Mouse (Mus musculus) midbrain, embryonic 11.5 days (tissue): ENCODE results near the gene Dnajb3. TPM values are rescaled to one million over a fixed set of nuclear protein-coding genes. Genes with fewer than 3 reads are reported as not detected.

ENCODE experiments used
- ATAC-seq: fragments of 200-750 bp; cut with Nextera tagmentation; 2 replicates; pipeline ENCODE4 v1.8.0; 2017; ENCODE audit warnings: moderate TSS enrichment, moderate library complexity; ENCODE audit not compliant: low FRiP score
- DNase-seq: peaks from one replicate; pipeline ENCODE4 v3.0.0; 2015; ENCODE audit warnings: low spot score; ENCODE audit errors: missing footprints
- H3K27ac ChIP-seq: fragments of 300-500 bp; sonication (generic); 2 replicates; pipeline ENCODE4 v1.5.1; 2014; ENCODE audit warnings: low read depth, low read length
- H3K27me3 ChIP-seq: fragments of 300-500 bp; sonication (generic); 2 replicates; pipeline ENCODE4 v1.6.1; 2014; ENCODE audit warnings: mild to moderate bottlenecking, low read length, moderate library complexity, mixed read lengths; ENCODE audit not compliant: control insufficient read depth, insufficient read depth
- H3K36me3 ChIP-seq: fragments of 300-500 bp; sonication (generic); 2 replicates; pipeline ENCODE4 v1.6.1; 2014; ENCODE audit warnings: mild to moderate bottlenecking, low read length, moderate library complexity, mixed read lengths; ENCODE audit not compliant: control insufficient read depth, insufficient read depth
- H3K4me1 ChIP-seq: fragments of 300-500 bp; sonication (generic); 2 replicates; pipeline ENCODE4 v1.6.1; 2014; ENCODE audit warnings: low read length; ENCODE audit not compliant: control insufficient read depth, insufficient read depth
- H3K4me2 ChIP-seq: fragments of 300-500 bp; sonication (generic); 2 replicates; pipeline ENCODE4 v1.6.1; 2014; ENCODE audit warnings: mild to moderate bottlenecking, moderate library complexity
- H3K4me3 ChIP-seq: fragments of 300-500 bp; sonication (generic); 2 replicates; pipeline ENCODE4 v1.5.1; 2014; ENCODE audit warnings: low read depth, low read length
- H3K9ac ChIP-seq: fragments of 300-500 bp; sonication (generic); 2 replicates; pipeline ENCODE4 v1.6.1; 2014; ENCODE audit warnings: low read length
- H3K9me3 ChIP-seq: fragments of 300-500 bp; sonication (generic); 2 replicates; pipeline ENCODE4 v1.6.1; 2016; ENCODE audit warnings: low read length; ENCODE audit not compliant: control insufficient read depth
- WGBS: fragments of 180-500 bp; shearing (Covaris S2); extraction: QIAGEN DNeasy Blood & Tissue Kit; methylation state at CpG from one replicate; pipeline ENCODE4 v1.1.7; 2014; 5-methylcytosine and 5-hydroxymethylcytosine counted together
- polyA plus RNA-seq: library from polyadenylated mRNA; unstranded; fragments of >200 nt; fragmentation: Nextera tagmentation; extraction: Ambion mirVana; gene quantifications from 2 replicates; pipeline ENCODE4 v1.2.1, GENCODE M21; 2014

The Dnajb3 gene
- 13.4 and 15.4 TPM in 2 replicates for polyA plus RNA-seq

DNA sequence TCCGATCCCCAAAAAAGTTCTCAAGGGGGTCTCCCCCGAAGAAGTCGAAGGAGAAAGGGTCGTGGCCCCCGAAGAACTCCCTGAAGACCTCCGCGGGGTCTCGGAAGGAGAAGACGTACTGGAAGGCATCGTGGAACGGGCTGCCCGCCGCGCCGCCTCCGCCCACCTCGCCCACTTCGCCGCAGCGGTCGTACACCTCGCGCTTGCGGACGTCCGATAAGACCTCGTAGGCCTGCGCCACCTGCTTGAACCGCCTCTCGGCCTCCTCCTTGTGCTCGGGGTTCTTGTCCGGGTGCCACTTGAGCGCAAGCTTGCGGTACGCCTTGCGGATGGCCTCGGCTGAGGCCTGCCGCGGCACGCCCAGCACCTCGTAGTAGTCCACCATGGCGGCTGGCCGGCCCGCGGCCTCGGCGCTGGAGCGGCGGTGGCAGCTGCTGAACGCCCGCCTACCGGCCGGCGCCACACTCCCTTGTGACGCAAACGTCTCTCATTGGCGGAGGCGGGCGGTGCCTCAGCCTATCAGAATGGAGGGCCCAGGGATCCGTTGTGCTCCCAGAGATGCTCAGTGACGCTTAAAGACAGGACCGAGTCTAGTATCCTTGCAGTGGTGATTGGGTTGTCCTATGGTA, at the start of gene Dnajb3:
Dnajb3 (minus strand) TSS at position 489 of the 629 bp plus-strand sequence.
- WGBS, result 6% methylated on average over 62 of the region's 62 CpGs
- H3K27ac ChIP-seq, result no peak within 1 kb of the TSS

GRCm38 (mm10) chr1:88254793-88255465, 49.3 kb upstream of the Dnajb3 start:
- H3K4me2 ChIP-seq, result no peak overlapping the region
- WGBS, result 89% methylated on average over 12 of the region's 12 CpGs

More for the DNA sequence above, at the start of gene Dnajb3:
- DNase-seq (peak; percentile 98), ATAC-seq (peak; percentile 100)
- H3K9me3 ChIP-seq, result no peaks in the 10 kb centered on the region; the same call in 1 of the 2 replicates
- H3K27me3 ChIP-seq, result no peaks in the 10 kb centered on the region; the same call in 1 of the 2 replicates
- peak within 1 kb of the TSS; percentile 41 for H3K4me3 ChIP-seq
- peak within 1 kb of the TSS; percentile 71 for H3K9ac ChIP-seq
- no peaks in the 10 kb centered on the region for H3K4me1 ChIP-seq
- H3K4me2 ChIP-seq, result peak within 1 kb of the TSS; percentile 61
- H3K36me3 ChIP-seq, result no peaks in the 10 kb centered on the region

DNA sequence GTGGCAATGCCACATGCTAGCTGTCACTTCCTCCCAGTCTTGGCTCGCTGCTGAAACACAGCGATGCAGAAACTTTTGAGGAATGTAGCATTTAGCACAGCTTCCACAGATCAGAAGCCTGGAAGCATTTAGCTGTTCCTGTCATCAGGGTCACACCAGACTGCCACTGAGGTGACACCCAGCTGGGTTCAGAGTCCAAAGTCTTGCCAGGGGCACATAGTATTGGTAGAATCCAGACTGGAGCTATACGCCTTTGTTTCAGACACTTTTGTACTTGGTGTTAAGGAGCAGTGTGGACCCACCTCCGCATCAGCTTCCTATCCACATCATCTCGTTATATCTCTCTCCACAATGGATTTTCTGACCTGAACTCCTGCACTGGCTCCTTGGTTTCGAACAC, 48.0 kb upstream of the Dnajb3 start:
- Histone ChIP-seq H3K27ac (no peak overlapping the region), H3K27me3 (no peaks in the 10 kb centered on the region), H3K4me3 (no peak overlapping the region), H3K9ac (no peak overlapping the region), H3K9me3 (peaks cover 94% of the 10 kb centered on the region), H3K4me2 (no peak overlapping the region), H3K4me1 (no peaks in the 10 kb centered on the region), H3K36me3 (no peaks in the 10 kb centered on the region)
- ATAC-seq (no peak), DNase-seq (no peak)
- WGBS, result 72% methylated on average over 6 of the region's 6 CpGs

More at GRCm38 (mm10) chr1:88254793-88255465, 49.3 kb upstream of the Dnajb3 start:
- Histone ChIP-seq H3K27me3 (no peaks in the 10 kb centered on the region), H3K4me3 (no peak overlapping the region), H3K9ac (no peak overlapping the region), H3K36me3 (peaks cover under 1% of the 10 kb centered on the region; the same call in 1 of the 2 replicates), H3K4me1 (no peaks in the 10 kb centered on the region), H3K27ac (no peak overlapping the region), H3K9me3 (peaks cover 83% of the 10 kb centered on the region)
- no peak for ATAC-seq
- no peak for DNase-seq

DNA sequence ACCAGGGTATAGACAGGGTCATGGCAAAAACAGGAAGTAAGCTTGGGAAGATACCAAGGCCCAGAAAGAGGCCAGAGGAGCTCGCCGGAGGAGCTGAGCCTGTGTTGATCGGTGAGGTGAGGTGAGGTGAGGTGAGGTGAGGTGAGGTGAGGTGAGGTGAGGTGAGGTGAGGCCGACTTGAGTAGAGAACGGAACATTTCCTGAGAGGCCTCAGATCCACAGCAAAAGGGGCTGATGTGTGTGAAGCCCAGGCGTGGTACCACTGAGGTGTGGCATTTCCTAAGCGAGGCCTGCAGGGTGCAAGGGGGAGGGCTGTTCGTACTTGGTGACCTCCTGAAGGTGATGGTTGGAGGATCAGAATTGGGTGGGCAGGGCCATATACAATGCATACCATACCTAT, 47.5 kb upstream of the Dnajb3 start:
- Histone ChIP-seq H3K9me3 (peaks cover 95% of the 10 kb centered on the region), H3K36me3 (no peaks in the 10 kb centered on the region), H3K4me2 (no peak overlapping the region), H3K27me3 (no peaks in the 10 kb centered on the region), H3K27ac (no peak overlapping the region), H3K4me3 (no peak overlapping the region), H3K4me1 (no peaks in the 10 kb centered on the region), H3K9ac (no peak overlapping the region)
- DNase-seq, result no peak
- no peak for ATAC-seq
- 75% methylated on average over 8 of the region's 8 CpGs for WGBS

DNA sequence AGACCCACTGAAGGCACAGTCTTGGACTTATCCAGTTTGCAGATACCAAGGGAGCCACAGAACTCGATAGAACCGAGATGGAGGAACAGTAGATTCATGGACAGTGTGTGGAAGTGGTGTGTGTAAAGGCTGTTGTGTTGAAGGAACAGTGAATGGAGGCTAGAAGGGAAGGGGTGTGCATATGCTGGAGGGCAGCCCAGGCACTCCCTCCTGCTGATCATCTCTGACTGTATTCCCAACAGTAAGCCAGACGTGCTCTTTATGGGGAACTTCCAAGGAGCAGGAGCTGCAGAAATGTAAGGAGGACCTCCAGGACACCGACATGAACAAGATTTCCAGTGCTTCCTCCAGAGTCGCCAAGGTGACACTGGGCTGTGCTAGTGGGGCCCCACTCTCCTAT, 44.4 kb upstream of the Dnajb3 start:
- peaks cover 96% of the 10 kb centered on the region for H3K9me3 ChIP-seq
- no peak overlapping the region for H3K9ac ChIP-seq
- WGBS, result 77% methylated on average over 5 of the region's 5 CpGs
- no peaks in the 10 kb centered on the region for H3K4me1 ChIP-seq
- no peak overlapping the region for H3K4me3 ChIP-seq
- ATAC-seq (no peak), DNase-seq (no peak)
- H3K36me3 ChIP-seq, result no peaks in the 10 kb centered on the region
- no peak overlapping the region for H3K4me2 ChIP-seq
- no peak overlapping the region for H3K27ac ChIP-seq
- no peaks in the 10 kb centered on the region for H3K27me3 ChIP-seq

DNA sequence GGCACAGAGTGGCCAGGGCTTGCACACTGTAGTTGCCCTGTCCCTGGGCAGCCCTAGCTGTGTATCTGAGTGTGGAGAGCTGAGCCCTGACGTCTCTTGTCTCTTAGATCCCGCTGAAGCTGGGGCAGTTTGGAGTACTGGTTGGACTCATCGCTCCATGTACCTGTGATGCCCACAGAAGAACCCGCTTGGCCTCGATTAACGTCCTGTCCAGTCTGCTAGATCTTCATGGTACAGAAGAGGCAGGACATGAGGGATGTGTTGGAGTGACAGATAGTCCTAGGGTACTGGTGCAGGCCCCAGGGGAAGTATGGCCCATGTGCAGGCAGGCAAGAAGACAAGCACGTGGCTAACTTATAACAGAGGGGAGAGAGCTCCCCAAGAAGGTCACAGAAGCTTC, 44.0 kb upstream of the Dnajb3 start:
- no peak overlapping the region for H3K4me3 ChIP-seq
- H3K9me3 ChIP-seq, result peaks cover 96% of the 10 kb centered on the region
- no peaks in the 10 kb centered on the region for H3K27me3 ChIP-seq
- H3K27ac ChIP-seq, result no peak overlapping the region
- no peak for ATAC-seq
- H3K36me3 ChIP-seq, result no peaks in the 10 kb centered on the region
- 78% methylated on average over 7 of the region's 7 CpGs for WGBS
- no peak for DNase-seq
- H3K9ac ChIP-seq, result no peak overlapping the region
- no peak overlapping the region for H3K4me2 ChIP-seq
- H3K4me1 ChIP-seq, result no peaks in the 10 kb centered on the region

DNA sequence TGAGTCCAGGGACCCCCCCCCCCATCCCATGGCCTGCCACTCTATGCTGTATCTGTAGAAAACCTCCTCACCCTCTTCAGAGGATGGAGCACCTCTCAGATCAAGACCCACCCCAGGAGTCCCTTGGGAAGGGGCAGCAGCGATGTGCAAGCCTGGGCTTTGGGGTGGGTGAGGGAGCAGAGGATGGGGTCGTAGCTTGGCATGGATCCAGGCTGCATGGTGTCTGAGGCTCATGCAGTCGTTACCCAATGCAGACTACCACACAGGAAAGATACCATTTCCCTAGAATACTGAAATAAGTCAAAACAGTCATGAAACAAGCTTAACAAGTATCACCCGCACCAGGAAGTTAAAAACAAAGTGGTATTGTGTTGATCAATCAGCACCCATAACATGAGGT, 43.1 kb upstream of the Dnajb3 start:
- Histone ChIP-seq H3K4me1 (no peaks in the 10 kb centered on the region), H3K9me3 (peaks cover 96% of the 10 kb centered on the region), H3K27me3 (no peaks in the 10 kb centered on the region), H3K9ac (no peak overlapping the region), H3K4me3 (no peak overlapping the region), H3K36me3 (no peaks in the 10 kb centered on the region), H3K27ac (no peak overlapping the region), H3K4me2 (no peak overlapping the region)
- 72% methylated on average over 4 of the region's 4 CpGs for WGBS
- peak; percentile 6; the same call in 1 of the 2 replicates for ATAC-seq
- no peak for DNase-seq

- 53% methylated on average over 2 of the region's 2 CpGs for WGBS
- no peak for DNase-seq
- Histone ChIP-seq H3K36me3 (no peaks in the 10 kb centered on the region), H3K27me3 (no peaks in the 10 kb centered on the region), H3K9me3 (peaks cover 95% of the 10 kb centered on the region), H3K4me1 (no peaks in the 10 kb centered on the region), H3K4me3 (no peak overlapping the region), H3K27ac (no peak overlapping the region), H3K4me2 (no peak overlapping the region), H3K9ac (no peak overlapping the region)
- ATAC-seq, result no peak
Observed at GRCm38 (mm10) chr1:88247660-88248059, 42.1 kb upstream of the Dnajb3 start.

GRCm38 (mm10) chr1:88246386-88246785, 40.8 kb upstream of the Dnajb3 start:
- Histone ChIP-seq H3K36me3 (no peaks in the 10 kb centered on the region), H3K9ac (no peak overlapping the region), H3K27ac (no peak overlapping the region), H3K4me1 (no peaks in the 10 kb centered on the region), H3K9me3 (peaks cover 94% of the 10 kb centered on the region), H3K27me3 (no peaks in the 10 kb centered on the region), H3K4me3 (no peak overlapping the region), H3K4me2 (no peak overlapping the region)
- ATAC-seq, result no peak
- no peak for DNase-seq
- WGBS, result 50% methylated on average over 6 of the region's 6 CpGs
